Mouse (Mus musculus): ENCODE measurements at regions not wholly inside any gene's neighbourhood (a gene's known extent, or its start where the extent isn't known, plus 50 kb on each side); places are given as distances from the start of the nearest gene placed in this dataset.

DNA sequence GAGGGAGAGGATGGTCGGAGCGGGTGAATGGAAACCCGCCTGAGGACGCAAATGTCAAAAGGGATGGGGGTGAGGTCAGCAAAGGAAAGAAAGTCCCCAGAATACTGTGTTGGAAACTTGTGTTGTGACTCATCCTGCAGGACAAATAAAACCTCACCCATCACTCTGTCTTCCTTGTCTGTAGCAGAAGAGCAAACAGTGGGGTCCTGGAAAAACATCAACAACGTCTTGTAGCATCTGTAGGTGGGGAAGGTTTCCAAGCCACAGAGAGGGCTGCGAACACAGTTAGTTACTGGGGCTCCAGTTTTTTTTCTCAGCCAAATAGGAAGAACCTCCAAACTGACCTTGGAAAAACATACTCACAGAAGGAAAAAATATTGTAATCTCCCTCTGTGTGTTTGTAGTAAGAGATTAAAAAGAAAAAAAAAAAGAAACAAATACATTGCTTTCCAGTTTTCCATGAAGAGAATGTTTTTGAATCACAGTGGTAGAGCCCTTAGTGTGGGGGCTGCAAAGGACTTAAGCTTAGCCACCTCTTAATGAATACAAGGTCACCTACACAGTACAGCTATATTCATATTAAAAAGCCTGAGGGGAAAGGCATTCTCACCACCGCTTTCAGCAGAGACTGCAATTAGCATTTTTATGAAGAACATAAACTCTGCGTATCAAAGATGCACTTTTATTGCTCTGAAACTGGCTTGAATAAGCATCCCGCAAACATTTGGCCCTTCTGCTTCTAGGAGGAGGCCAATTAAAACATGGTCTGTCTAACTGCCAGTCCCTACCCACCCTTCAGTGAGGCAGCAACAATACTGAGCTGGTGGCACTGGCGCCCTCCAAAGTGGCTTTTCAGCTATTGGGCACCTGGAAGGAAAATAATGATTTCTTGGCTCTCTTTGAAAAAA is 198.6 kb upstream of the Tprg start:
- DNase-seq (ENCODE audit: low read depth, low spot score) = no peak

DNA sequence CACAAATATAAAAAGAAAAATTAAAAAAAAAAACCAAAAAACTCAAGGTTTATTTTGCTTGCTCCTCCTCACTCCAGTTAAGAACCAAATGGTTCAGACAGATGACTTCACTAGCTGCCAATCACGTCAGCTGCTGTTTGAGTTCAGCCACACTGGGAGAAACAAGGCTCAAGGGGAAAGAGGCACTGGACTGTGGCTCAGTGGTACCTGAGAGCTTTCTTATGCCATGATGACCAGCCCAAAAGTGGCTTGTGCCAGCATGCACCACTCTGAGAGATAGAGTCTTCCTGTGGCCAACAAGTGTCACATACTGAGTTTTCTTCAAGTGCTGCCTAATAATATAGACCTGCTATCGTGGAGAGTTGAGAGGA is 198.0 kb upstream of the Tprg start:
- no peak for DNase-seq (ENCODE audit: low read depth, low spot score)

GRCm38 (mm10) chr16:25104165-25104564 is 182.5 kb upstream of the Tprg start:
- no peak for DNase-seq (ENCODE audit: low read depth, low spot score)

- no peak for DNase-seq (ENCODE audit: low read depth, low spot score)
Observed at GRCm38 (mm10) chr16:25104603-25105002, 182.0 kb upstream of the Tprg start.

DNA sequence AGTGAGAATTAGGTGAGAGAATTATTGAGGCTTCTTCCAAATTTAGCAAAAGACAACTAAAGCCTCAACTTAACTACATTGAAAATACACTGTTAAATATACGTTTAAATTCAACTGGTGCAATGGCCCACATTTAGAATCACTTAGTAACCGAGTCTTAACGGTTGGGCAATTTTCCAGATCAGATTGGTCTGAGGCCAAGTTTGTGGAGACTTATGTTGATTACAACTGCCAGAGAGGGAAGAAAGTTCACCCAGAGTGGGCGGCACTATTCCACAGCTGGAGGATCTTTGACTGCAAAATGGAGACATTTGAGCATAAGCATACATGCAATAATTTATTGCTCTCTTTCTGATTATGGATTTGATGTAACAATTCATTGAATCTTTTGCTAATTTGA is 146.5 kb upstream of the Tprg start:
- DNase-seq (ENCODE audit: low read depth, low spot score) = peak; percentile 51

GRCm38 (mm10) chr16:25147486-25147885 is 139.1 kb upstream of the Tprg start:
- DNase-seq (ENCODE audit: low read depth, low spot score) = peak; percentile 20

GRCm38 (mm10) chr16:25149186-25149585 is 137.4 kb upstream of the Tprg start:
- no peak for DNase-seq (ENCODE audit: low read depth, low spot score)

- DNase-seq (ENCODE audit: low read depth, low spot score) = no peak
Observed at GRCm38 (mm10) chr16:25176870-25177269, 109.7 kb upstream of the Tprg start.

- no peak for DNase-seq (ENCODE audit: low read depth, low spot score)
Observed at GRCm38 (mm10) chr16:25178055-25178454, 108.6 kb upstream of the Tprg start.

- DNase-seq (ENCODE audit: low read depth, low spot score) = no peak
Observed at GRCm38 (mm10) chr16:25181939-25182338, 104.7 kb upstream of the Tprg start.

GRCm38 (mm10) chr16:25197079-25197478 is 89.5 kb upstream of the Tprg start:
- DNase-seq (ENCODE audit: low read depth, low spot score) = no peak

DNA sequence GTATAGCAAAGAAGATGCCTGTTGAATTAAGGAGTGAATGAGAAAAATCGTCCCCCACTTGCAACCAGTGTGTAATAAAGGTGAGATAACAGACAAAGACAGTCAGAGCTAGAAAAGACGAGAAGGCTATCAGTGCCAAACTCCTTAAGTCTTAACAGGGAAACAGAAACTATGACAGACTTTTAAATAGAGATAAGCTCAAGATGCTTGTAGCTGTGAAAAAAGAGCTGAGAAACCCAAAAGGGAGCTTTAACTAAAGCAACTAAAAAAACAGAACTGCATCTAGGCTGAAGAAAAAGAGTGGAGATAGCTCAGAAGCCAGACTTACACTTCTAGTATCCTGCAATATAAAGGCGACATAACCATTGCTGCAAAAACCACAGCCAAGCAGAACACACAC is 87.8 kb upstream of the Tprg start:
- no peak for DNase-seq (ENCODE audit: low read depth, low spot score)

DNA sequence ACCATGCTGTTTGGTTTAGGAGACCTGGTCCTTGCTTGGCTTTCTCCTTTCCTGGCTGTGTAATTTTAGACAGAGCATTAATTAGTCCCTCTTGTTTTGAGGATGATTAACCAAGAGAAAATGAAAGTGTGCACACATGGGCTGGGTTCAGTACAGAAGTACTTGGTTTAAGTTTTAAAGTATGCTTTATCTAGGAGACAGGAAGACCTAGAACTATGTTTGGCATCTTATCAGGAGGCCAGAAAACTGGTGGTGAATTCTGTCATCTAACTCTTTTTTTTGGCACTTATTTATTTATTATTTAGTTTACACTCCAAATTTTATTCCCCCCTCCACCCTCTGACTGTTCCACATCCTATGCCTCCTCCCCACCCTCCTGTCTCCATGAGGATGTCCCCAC is 86.6 kb upstream of the Tprg start:
- no peak for DNase-seq (ENCODE audit: low read depth, low spot score)

- DNase-seq (ENCODE audit: low read depth, low spot score) = no peak
Observed at GRCm38 (mm10) chr16:25201094-25201770, 85.4 kb upstream of the Tprg start.

GRCm38 (mm10) chr16:25213250-25213649 is 73.4 kb upstream of the Tprg start:
- DNase-seq (ENCODE audit: low read depth, low spot score) = no peak

DNA sequence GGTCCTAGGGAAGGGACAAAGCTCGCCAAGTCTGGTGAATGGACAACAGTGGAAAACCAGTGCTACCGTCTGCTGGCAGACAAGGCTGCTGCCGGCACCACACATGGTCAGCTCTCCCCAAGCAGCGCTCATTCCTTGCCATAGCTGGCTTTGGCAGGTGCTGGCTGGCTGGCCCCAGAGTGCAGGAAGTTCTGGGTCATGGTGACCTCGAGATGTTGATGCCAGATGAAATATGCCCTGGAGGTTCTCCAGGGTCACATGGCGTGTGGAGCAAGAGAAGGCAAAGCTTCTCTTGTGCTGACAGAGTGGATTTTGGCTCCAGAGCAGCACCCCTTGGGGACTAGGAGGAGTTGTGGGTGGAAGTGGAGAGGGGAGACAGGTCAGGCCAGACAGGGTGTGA is 66.1 kb upstream of the Tprg start:
- no peak for DNase-seq (ENCODE audit: low read depth, low spot score)

GRCm38 (mm10) chr16:25224801-25225200 is 61.8 kb upstream of the Tprg start:
- DNase-seq (ENCODE audit: low read depth, low spot score) = no peak

Data from 3T3-L1 (cell line).